Mouse (Mus musculus): ENCODE results near the gene Abi3.

DNA sequence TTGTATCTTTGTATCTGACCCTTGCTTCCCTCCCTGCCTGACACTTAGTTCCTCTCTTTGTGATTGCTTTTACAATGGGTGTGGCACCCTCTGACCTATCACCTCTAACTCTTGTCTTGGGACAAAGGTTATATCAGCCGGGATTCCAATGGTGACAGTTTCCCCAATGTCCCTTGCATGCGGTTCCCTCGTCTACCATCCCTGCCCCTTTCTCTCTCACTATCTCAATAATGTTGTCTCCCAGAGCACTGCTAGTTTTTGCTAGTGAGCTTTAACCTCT is 15.2 kb downstream of the Abi3 start:
- TF ChIP-seq CTCF (IDR thresholded peaks at IDR 0.05; ENCODE audit: low read depth) (no peak), EP300 (IDR thresholded peaks at IDR 0.05; ENCODE audit: low read depth) (no peak)

All from liver, embryonic 14.5 days (tissue).